Mouse (Mus musculus): ENCODE results near the gene Mfap5.

- TF ChIP-seq POLR2A (IDR thresholded peaks at IDR 0.05; ENCODE audit: borderline replicate concordance, low read depth, low read length) (no peak), CTCF (IDR thresholded peaks at IDR 0.05; ENCODE audit: low read depth, low read length) (no peak)
These were observed 16.9 kb downstream of the Mfap5 start for GRCm38 (mm10) chr6:122522595-122522994.
